Mouse (Mus musculus) liver, embryonic 12.5 days (tissue): ENCODE measurements at regions not wholly inside any gene's neighbourhood (a gene's known extent, or its start where the extent isn't known, plus 50 kb on each side); places are given as distances from the start of the nearest gene placed in this dataset.

Source experiments
- ATAC-seq: fragments of 200-750 bp; cut with Nextera tagmentation; 2 replicates; pipeline ENCODE4 v1.8.0; 2017; ENCODE audit warnings: moderate number of reproducible peaks, mild to moderate bottlenecking, moderate library complexity
- H3K27ac ChIP-seq: fragments of 300-500 bp; sonication (generic); 2 replicates; pipeline ENCODE4 v1.5.1; 2016; ENCODE audit warnings: mild to moderate bottlenecking
- H3K27me3 ChIP-seq: fragments of 300-500 bp; sonication (generic); replicated peaks from 2 replicates; pipeline ENCODE4 v1.6.1; 2016; ENCODE audit warnings: mild to moderate bottlenecking, moderate library complexity
- H3K36me3 ChIP-seq: fragments of 300-500 bp; sonication (generic); 2 replicates; pipeline ENCODE4 v1.6.1; 2016; ENCODE audit warnings: mild to moderate bottlenecking, moderate library complexity
- H3K4me1 ChIP-seq: fragments of 300-500 bp; sonication (generic); 2 replicates; pipeline ENCODE4 v1.6.1; 2016
- H3K4me2 ChIP-seq: fragments of 300-500 bp; sonication (generic); 2 replicates; pipeline ENCODE4 v1.6.1; 2016; ENCODE audit warnings: mild to moderate bottlenecking, moderate library complexity
- H3K4me3 ChIP-seq: fragments of 300-500 bp; sonication (generic); 2 replicates; pipeline ENCODE4 v1.5.1; 2016; ENCODE audit warnings: mild to moderate bottlenecking, moderate library complexity
- H3K9ac ChIP-seq: fragments of 300-500 bp; sonication (generic); 2 replicates; pipeline ENCODE4 v1.6.1; 2016; ENCODE audit warnings: mild to moderate bottlenecking, moderate library complexity
- H3K9me3 ChIP-seq: fragments of 300-500 bp; sonication (generic); replicated peaks from 2 replicates; pipeline ENCODE4 v1.6.1; 2016; ENCODE audit warnings: mild to moderate bottlenecking, moderate library complexity
- WGBS: fragments of 180-500 bp; shearing (Covaris S2); methylation state at CpG from one replicate; pipeline ENCODE4 v1.1.7; 2016; ENCODE audit not compliant: insufficient replicate concordance; 5-methylcytosine and 5-hydroxymethylcytosine counted together

DNA sequence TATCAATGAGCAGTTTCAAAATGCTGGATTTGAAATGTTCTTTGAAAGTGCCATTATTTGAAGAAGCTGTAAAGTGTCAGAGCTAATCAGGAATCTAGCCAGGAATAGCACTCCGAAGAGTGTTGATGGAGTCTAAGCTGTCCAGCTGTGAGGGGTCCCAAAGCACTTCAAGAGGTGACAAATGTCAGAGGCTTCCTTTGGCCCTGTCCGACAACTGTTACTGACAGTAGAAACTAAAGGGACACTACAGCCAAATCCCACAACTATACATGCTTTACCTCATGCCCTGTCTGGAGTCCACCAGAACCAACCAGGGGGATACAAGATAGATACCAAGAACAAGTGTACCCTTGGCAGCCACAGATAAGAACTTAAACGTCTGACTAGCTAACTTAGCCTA is 420.4 kb downstream of the Meis1 start:
- no peak for ATAC-seq
- Histone ChIP-seq H3K36me3 (no peaks in the 10 kb centered on the region), H3K9ac (no peak overlapping the region), H3K27me3 (no peaks in the 10 kb centered on the region), H3K9me3 (no peaks in the 10 kb centered on the region), H3K27ac (no peak overlapping the region), H3K4me3 (no peak overlapping the region), H3K4me2 (no peak overlapping the region), H3K4me1 (no peaks in the 10 kb centered on the region)
- 48% methylated on average over 3 of the region's 3 CpGs for WGBS

- Histone ChIP-seq H3K36me3 (no peaks in the 10 kb centered on the region), H3K4me3 (no peak overlapping the region), H3K27me3 (no peaks in the 10 kb centered on the region), H3K4me2 (no peak overlapping the region), H3K27ac (no peak overlapping the region), H3K4me1 (no peaks in the 10 kb centered on the region), H3K9me3 (no peaks in the 10 kb centered on the region), H3K9ac (no peak overlapping the region)
- no peak for ATAC-seq
- WGBS: 79% methylated on average over 4 of the region's 4 CpGs
Measured at GRCm38 (mm10) chr11:18596996-18597395, 421.8 kb downstream of the Meis1 start.

DNA sequence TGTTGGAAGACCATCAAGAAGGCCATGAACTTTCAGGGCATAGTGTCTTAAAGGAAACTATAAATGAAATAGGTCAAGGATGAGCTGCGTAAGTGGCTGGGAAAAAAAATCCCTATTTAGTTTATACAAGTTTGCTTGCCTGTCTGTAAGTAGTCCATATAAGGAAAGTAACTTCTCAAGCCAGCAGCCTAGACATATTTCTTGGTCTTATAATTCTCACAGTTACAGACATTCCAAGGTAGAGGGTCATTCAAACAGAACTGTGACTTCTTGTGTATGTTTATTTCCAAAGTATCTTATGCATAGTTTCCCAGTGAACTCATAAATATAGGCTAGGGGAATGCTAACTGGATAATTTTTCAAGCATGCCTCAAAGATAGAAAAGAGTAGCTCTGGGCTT is 428.3 kb downstream of the Meis1 start:
- H3K9me3 ChIP-seq: no peaks in the 10 kb centered on the region
- H3K27me3 ChIP-seq: no peaks in the 10 kb centered on the region
- no peak for ATAC-seq
- no peak overlapping the region for H3K9ac ChIP-seq
- H3K4me1 ChIP-seq: no peaks in the 10 kb centered on the region
- no peak overlapping the region for H3K4me2 ChIP-seq
- no peak overlapping the region for H3K4me3 ChIP-seq
- H3K27ac ChIP-seq: no peak overlapping the region
- no peaks in the 10 kb centered on the region for H3K36me3 ChIP-seq
- WGBS: 76% methylated on average over 1 of the region's 1 CpGs

DNA sequence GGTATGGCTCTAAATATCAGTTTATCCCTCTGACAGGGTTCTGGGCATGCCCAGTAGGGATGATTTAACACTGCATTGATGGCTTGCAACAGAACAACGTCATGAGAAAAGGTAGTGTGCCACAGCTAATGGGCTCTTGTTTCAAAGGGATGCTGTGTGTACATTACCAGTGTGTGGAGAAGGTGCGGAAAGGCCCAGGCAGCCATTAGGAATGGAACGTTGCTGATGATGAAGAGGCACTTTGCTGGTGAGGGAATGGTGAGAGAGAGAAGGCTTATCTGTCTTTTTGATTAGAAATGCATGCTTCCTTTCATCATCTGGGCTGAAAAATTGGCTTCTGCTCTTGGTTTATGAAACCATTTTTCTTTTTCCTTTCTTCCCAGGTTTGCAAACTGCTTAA is 432.3 kb downstream of the Meis1 start:
- no peaks in the 10 kb centered on the region for H3K4me1 ChIP-seq
- ATAC-seq: no peak
- H3K9me3 ChIP-seq: no peaks in the 10 kb centered on the region
- no peaks in the 10 kb centered on the region for H3K36me3 ChIP-seq
- WGBS: 59% methylated on average over 3 of the region's 3 CpGs
- no peak overlapping the region for H3K27ac ChIP-seq
- H3K9ac ChIP-seq: no peak overlapping the region
- H3K27me3 ChIP-seq: no peaks in the 10 kb centered on the region
- no peak overlapping the region for H3K4me2 ChIP-seq
- no peak overlapping the region for H3K4me3 ChIP-seq

- no peaks in the 10 kb centered on the region for H3K9me3 ChIP-seq
- H3K4me2 ChIP-seq: no peak overlapping the region
- H3K36me3 ChIP-seq: no peaks in the 10 kb centered on the region
- H3K27me3 ChIP-seq: no peaks in the 10 kb centered on the region
- H3K4me3 ChIP-seq: no peak overlapping the region
- no peaks in the 10 kb centered on the region for H3K4me1 ChIP-seq
- WGBS: 66% methylated on average over 8 of the region's 8 CpGs
- ATAC-seq: no peak
- H3K9ac ChIP-seq: no peak overlapping the region
- no peak overlapping the region for H3K27ac ChIP-seq
Measured at GRCm38 (mm10) chr11:18585031-18585430, 433.8 kb downstream of the Meis1 start.

DNA sequence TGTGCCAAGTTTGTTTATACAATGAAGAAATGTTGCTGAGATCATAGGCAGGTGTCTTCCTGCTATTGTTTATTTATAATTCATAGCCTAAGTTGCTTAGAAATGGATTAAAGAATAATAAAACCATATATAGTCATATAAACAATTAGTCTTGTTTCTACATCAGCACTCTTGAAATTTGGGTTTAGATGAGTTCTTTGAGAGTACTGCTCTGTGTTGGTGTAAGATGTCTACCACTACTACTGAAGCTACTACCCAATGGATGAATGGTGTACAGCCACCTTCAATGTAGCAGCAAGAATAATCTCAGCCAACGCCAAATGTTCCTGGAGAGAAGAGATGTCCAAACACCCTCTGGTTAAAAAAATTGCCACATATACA is 436.0 kb downstream of the Meis1 start:
- ATAC-seq: no peak
- Histone ChIP-seq H3K4me2 (no peak overlapping the region), H3K27me3 (no peaks in the 10 kb centered on the region), H3K4me1 (no peaks in the 10 kb centered on the region), H3K9ac (no peak overlapping the region), H3K27ac (no peak overlapping the region), H3K4me3 (no peak overlapping the region), H3K36me3 (no peaks in the 10 kb centered on the region), H3K9me3 (no peaks in the 10 kb centered on the region)
- 65% methylated on average over 1 of the region's 1 CpGs for WGBS

DNA sequence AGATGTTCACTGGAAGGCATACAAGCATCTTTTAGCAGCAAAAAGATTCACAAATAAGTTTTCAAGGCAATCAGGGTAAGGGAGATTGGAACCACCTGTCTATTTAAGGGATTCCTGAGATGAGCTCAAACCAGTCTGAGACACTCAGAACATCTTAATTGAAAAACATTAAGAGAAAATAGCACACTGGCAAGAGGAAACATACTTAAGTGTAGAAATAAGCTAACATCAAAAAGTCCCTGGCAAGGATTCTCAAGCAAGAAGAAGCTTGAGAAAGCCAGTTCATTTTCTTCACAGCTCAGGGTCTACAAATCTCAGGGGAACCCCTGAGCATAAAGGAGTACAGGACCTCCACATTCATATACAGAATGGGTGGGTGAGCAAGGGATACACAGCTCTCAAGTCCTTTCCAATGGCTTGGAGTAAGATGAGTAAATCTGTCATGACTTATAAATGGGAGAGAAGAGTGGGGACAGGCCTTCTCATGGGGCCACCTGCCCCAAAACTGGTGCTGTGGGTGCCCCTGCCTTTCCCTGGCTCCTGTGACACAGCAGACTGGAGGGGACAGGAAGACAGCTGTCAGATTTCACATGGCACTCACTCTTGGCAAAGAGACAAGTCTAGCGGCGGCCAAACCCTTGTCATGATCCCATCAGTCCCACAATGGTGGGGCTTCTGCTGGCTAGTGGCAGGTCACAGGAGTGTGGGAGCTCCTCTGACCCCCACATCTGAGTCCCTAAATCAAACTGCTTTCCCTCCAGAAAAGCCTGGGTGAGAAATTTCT is 436.6 kb downstream of the Meis1 start:
- H3K36me3 ChIP-seq: no peaks in the 10 kb centered on the region
- no peak for ATAC-seq
- no peak overlapping the region for H3K9ac ChIP-seq
- no peaks in the 10 kb centered on the region for H3K9me3 ChIP-seq
- H3K27me3 ChIP-seq: no peaks in the 10 kb centered on the region
- no peak overlapping the region for H3K27ac ChIP-seq
- 57% methylated on average over 2 of the region's 2 CpGs for WGBS
- no peak overlapping the region for H3K4me2 ChIP-seq
- H3K4me3 ChIP-seq: no peak overlapping the region
- H3K4me1 ChIP-seq: no peaks in the 10 kb centered on the region

DNA sequence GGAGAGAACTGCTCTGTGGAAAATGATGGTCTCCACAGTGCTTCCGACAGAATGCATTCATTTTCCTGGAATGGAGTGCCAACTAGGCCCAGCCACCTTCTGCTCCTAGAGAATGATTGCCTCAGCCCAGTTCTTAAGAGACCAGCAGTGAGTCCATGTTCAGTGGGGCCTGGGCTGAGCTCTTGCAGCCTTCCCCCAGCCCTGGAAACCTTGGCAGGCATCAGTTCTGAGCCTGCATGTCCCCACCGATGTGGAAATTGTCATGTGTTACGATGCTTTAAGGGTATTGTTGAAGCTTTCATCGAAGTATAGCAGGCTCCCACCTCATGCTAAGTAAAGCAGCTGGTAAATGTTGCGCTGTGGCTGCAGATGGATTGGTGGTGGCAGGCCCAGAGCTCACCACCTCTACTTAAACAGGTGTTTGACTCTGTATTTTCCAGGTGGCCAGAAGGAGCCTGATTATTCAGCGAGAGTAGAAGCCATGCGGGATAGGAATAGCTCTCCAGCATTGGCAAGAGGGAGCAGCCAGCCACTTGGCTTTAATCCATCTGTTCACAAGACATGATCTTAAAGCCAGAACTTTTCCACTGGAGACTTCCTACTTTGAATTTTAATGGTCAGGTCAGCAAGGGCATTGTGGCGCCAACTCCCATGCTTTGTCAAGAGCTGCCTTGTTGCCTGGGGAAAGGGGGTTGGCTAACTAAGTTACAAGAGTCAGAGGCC is 437.5 kb downstream of the Meis1 start:
- 72% methylated on average over 8 of the region's 8 CpGs for WGBS
- Histone ChIP-seq H3K27me3 (no peaks in the 10 kb centered on the region), H3K9me3 (no peaks in the 10 kb centered on the region), H3K9ac (no peak overlapping the region), H3K4me3 (no peak overlapping the region), H3K27ac (no peak overlapping the region), H3K36me3 (no peaks in the 10 kb centered on the region), H3K4me1 (no peaks in the 10 kb centered on the region), H3K4me2 (no peak overlapping the region)
- ATAC-seq: no peak

DNA sequence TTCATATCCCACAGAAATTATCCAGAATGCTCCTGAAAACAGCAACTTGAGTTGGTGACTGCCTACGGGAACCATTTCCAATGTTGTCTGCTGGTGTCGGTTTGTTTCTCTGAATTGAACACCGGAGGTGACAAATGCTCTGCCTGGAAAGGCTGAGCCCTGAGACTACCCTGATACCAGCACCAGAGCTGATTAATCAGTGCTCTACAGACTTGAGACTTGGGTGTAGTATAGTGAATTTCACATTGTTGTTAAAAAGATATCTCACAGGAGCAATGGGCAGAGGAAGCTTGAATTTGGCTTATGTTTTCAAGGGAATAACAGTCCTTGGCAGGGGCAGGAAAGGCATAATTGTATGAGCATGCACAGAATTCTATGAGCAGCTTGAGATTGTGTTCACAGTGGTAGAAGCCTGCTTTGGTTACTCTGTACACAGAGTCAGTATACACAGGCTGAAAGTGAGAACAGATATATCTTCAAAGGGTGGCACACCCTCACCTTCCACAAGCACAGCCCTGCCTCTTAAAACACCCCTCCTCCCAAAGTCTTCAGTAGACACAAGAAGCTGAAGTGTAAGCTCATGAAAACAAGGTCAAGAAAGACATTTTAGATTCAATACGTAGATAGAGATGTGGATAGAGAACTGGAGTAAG is 447.1 kb downstream of the Meis1 start:
- H3K4me3 ChIP-seq: no peak overlapping the region
- no peak overlapping the region for H3K27ac ChIP-seq
- no peak overlapping the region for H3K4me2 ChIP-seq
- H3K36me3 ChIP-seq: no peaks in the 10 kb centered on the region
- no peaks in the 10 kb centered on the region for H3K4me1 ChIP-seq
- H3K27me3 ChIP-seq: no peaks in the 10 kb centered on the region
- 67% methylated on average over 4 of the region's 4 CpGs for WGBS
- no peak overlapping the region for H3K9ac ChIP-seq
- no peak for ATAC-seq
- no peaks in the 10 kb centered on the region for H3K9me3 ChIP-seq

DNA sequence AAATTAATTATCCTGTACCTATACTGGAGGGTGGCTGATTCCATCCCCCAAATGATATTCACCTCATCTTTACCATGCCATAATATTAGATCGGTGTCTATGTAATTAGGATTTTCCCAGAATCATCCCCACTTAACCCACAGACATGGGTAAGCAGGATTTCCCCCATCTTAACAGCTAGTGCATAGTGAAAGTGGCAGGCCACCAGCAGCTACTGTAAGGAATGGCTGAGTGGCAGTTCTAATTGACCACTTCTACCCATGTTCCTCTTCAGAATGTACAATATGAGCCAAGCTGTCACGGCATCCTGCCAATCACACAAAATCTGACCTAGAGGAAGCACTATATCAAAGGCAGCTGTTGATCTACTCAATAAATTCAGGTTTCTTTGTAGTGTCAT is 455.8 kb downstream of the Meis1 start:
- Histone ChIP-seq H3K27ac (no peak overlapping the region), H3K4me1 (no peaks in the 10 kb centered on the region), H3K4me2 (no peak overlapping the region), H3K9me3 (no peaks in the 10 kb centered on the region), H3K9ac (no peak overlapping the region), H3K36me3 (no peaks in the 10 kb centered on the region), H3K27me3 (no peaks in the 10 kb centered on the region), H3K4me3 (no peak overlapping the region)
- no peak for ATAC-seq
- WGBS: 71% methylated on average over 2 of the region's 2 CpGs

DNA sequence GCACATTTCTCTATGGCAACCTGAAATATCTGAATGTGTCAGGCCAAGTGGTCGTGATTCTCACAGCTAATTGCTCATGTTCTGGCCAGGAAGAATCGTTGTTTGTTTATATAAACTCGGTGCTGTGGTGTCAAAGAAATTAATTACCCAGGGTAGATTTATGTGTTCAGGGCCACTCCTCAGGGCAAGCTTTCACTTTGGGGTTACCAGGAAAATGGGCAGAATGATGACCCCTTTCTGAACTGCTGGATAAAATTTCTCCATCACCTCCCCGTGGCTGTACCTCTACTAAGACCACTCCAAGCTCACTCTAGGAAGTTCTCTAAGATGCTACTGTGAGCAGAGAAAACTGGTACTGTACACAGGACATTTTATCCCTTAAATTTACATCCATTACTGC is 460.1 kb downstream of the Meis1 start:
- Histone ChIP-seq H3K9me3 (no peaks in the 10 kb centered on the region), H3K4me1 (no peaks in the 10 kb centered on the region), H3K9ac (no peak overlapping the region), H3K27ac (no peak overlapping the region), H3K36me3 (no peaks in the 10 kb centered on the region), H3K4me3 (no peak overlapping the region), H3K27me3 (no peaks in the 10 kb centered on the region), H3K4me2 (no peak overlapping the region)
- WGBS: 49% methylated on average over 4 of the region's 4 CpGs
- no peak for ATAC-seq

GRCm38 (mm10) chr11:18535592-18535857 is 483.3 kb downstream of the Meis1 start:
- no peaks in the 10 kb centered on the region for H3K4me1 ChIP-seq
- no peaks in the 10 kb centered on the region for H3K27me3 ChIP-seq
- 51% methylated on average over 2 of the region's 2 CpGs for WGBS
- no peak overlapping the region for H3K4me3 ChIP-seq
- no peaks in the 10 kb centered on the region for H3K36me3 ChIP-seq
- no peaks in the 10 kb centered on the region for H3K9me3 ChIP-seq
- H3K4me2 ChIP-seq: no peak overlapping the region
- H3K27ac ChIP-seq: no peak overlapping the region
- H3K9ac ChIP-seq: no peak overlapping the region
- ATAC-seq: no peak
